Mouse (Mus musculus) limb, embryonic 14.5 days (tissue): ENCODE measurements around the gene Apoa4. TPM values are rescaled to one million over a fixed set of nuclear protein-coding genes. Genes with fewer than 3 reads are reported as not detected.

Experiments used
- ATAC-seq: fragments of 200-750 bp; cut with Nextera tagmentation; 2 replicates; pipeline ENCODE4 v1.8.0; 2017; ENCODE audit warnings: low read depth, moderate number of reproducible peaks, moderate TSS enrichment; ENCODE audit not compliant: low FRiP score
- DNase-seq: peaks from one replicate; pipeline ENCODE4 v3.0.0-alpha.2; 2015; ENCODE audit warnings: low spot score
- H3K27ac ChIP-seq: fragments of 300-500 bp; sonication (generic); replicated peaks from 2 replicates; pipeline ENCODE4 v1.5.1; 2014; ENCODE audit warnings: low read depth, mild to moderate bottlenecking, low read length, moderate library complexity, mixed read lengths
- H3K27me3 ChIP-seq: fragments of 300-500 bp; sonication (generic); 2 replicates; pipeline ENCODE4 v1.6.1; 2014; ENCODE audit warnings: low read length, mixed read lengths; ENCODE audit not compliant: control insufficient read depth, insufficient read depth
- H3K36me3 ChIP-seq: fragments of 300-500 bp; sonication (generic); 2 replicates; pipeline ENCODE4 v1.6.1; 2014; ENCODE audit warnings: mild to moderate bottlenecking, low read length, moderate library complexity, mixed read lengths; ENCODE audit not compliant: control insufficient read depth, insufficient read depth
- H3K4me1 ChIP-seq: fragments of 300-500 bp; sonication (generic); 2 replicates; pipeline ENCODE4 v1.6.1; 2014; ENCODE audit warnings: antibody characterized with exemption, low read length, mixed read lengths; ENCODE audit not compliant: control insufficient read depth, insufficient read depth
- H3K4me2 ChIP-seq: fragments of 300-500 bp; sonication (generic); replicated peaks from 2 replicates; pipeline ENCODE4 v1.6.1; 2014; ENCODE audit warnings: low read depth, mild to moderate bottlenecking, low read length, moderate library complexity; ENCODE audit not compliant: severe bottlenecking
- H3K4me3 ChIP-seq: fragments of 300-500 bp; sonication (generic); replicated peaks from 2 replicates; pipeline ENCODE4 v1.5.1; 2014; ENCODE audit warnings: low read length
- H3K9ac ChIP-seq: fragments of 300-500 bp; sonication (generic); 2 replicates; pipeline ENCODE4 v1.6.1; 2014; ENCODE audit warnings: mild to moderate bottlenecking, low read depth, low read length, moderate library complexity; ENCODE audit not compliant: severe bottlenecking
- H3K9me3 ChIP-seq: fragments of 300-500 bp; sonication (generic); 2 replicates; pipeline ENCODE4 v1.6.1; 2016; ENCODE audit warnings: low read length; ENCODE audit not compliant: control insufficient read depth
- POLR2A ChIP-seq: fragments of 200-500 bp; IDR thresholded peaks from 2 replicates; pipeline ENCODE4 v1.8.0; 2012; ENCODE audit warnings: inconsistent platforms, mild to moderate bottlenecking, moderate library complexity, borderline replicate concordance; ENCODE audit not compliant: insufficient read depth, insufficient read length; ENCODE audit errors: extremely low read depth
- WGBS: fragments of 180-500 bp; shearing (Covaris S2); extraction: QIAGEN DNeasy Blood & Tissue Kit; methylation state at CpG from one replicate; pipeline ENCODE4 v1.1.7; 2014; 5-methylcytosine and 5-hydroxymethylcytosine counted together
- polyA plus RNA-seq, 2 experiments: library from polyadenylated mRNA; depleted of rRNA in 1 of 2; stranded (reverse) in 1 of 2; unstranded in 1 of 2; fragments of >200 nt; fragmentation: Nextera tagmentation in 1 of 2; extraction: Ambion mirVana in 1 of 2; gene quantifications; 2 replicates each; pipeline versions ENCODE4 v1.2.1 to v1.2.3; 2012 to 2014

Gene Apoa4
- polyA plus RNA-seq, 2 experiments, result 1.4 TPM; not detected in 1

- H3K36me3 ChIP-seq, result peaks cover 54% of the 10 kb centered on the region
- no peak overlapping the region for H3K9ac ChIP-seq
- H3K27ac ChIP-seq, result no peak overlapping the region
- no peak overlapping the region for H3K4me2 ChIP-seq
- WGBS, result 91% methylated on average over 13 of the region's 13 CpGs
- TF ChIP-seq POLR2A, result no peak
- H3K4me3 ChIP-seq, result no peak overlapping the region
- DNase-seq (no peak), ATAC-seq (no peak)
- H3K27me3 ChIP-seq, result no peaks in the 10 kb centered on the region
- no peaks in the 10 kb centered on the region for H3K9me3 ChIP-seq
- no peaks in the 10 kb centered on the region for H3K4me1 ChIP-seq
Measured at GRCm38 (mm10) chr9:46216744-46217470, 23.6 kb upstream of the Apoa4 start.

DNA sequence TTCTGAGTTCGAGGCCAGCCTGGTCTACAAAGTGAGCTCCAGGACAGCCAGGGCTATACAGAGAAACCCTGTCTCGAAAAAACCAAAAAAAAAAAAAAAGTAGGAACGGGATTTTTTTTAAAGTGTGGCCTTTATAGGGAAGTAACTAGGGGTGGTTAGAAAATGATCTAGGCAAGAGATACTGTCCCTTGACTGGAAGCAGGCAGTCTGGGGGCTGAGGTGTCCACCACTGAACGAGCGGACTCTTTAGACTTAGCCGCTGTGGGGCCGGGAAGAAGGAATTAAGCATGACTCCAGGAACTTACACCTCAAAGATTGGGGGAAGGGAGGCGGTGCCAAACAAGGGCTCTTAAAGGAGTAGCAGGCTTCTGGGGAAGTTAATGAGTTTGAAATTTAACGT lies 22.3 kb upstream of the Apoa4 start:
- Histone ChIP-seq H3K9me3 (no peaks in the 10 kb centered on the region), H3K4me1 (no peaks in the 10 kb centered on the region), H3K27ac (no peak overlapping the region), H3K27me3 (no peaks in the 10 kb centered on the region), H3K4me3 (no peak overlapping the region), H3K4me2 (no peak overlapping the region), H3K9ac (no peak overlapping the region), H3K36me3 (peaks cover 52% of the 10 kb centered on the region)
- WGBS, result 61% methylated on average over 9 of the region's 9 CpGs
- ATAC-seq, result no peak
- DNase-seq, result no peak
- no peak for TF ChIP-seq POLR2A

DNA sequence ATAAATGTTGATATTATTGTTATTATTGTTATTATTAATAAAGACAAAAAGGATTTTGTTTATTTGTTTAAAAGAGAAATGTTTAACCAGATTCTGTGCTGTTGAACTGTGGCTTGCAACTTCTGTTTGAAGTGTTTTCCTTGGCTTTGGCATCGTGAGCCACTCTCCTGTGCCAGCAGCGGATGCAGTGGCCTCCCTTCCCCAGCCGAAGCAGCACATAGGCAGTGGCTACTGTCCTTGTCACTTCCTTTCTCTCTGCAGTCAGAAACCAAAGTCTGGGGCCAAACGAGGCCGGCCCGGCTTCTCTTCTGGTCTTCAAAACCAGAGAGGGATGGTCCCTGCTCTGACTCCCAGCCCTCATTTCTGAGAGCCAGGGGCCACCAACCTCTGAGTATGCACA lies 17.4 kb upstream of the Apoa4 start:
- DNase-seq, result no peak
- Histone ChIP-seq H3K27ac (no peak overlapping the region), H3K27me3 (no peaks in the 10 kb centered on the region), H3K36me3 (peaks cover 41% of the 10 kb centered on the region), H3K9ac (no peak overlapping the region), H3K4me1 (no peaks in the 10 kb centered on the region), H3K4me2 (no peak overlapping the region), H3K9me3 (no peaks in the 10 kb centered on the region), H3K4me3 (no peak overlapping the region)
- WGBS, result 83% methylated on average over 6 of the region's 6 CpGs
- ATAC-seq, result no peak
- no peak for TF ChIP-seq POLR2A

DNA sequence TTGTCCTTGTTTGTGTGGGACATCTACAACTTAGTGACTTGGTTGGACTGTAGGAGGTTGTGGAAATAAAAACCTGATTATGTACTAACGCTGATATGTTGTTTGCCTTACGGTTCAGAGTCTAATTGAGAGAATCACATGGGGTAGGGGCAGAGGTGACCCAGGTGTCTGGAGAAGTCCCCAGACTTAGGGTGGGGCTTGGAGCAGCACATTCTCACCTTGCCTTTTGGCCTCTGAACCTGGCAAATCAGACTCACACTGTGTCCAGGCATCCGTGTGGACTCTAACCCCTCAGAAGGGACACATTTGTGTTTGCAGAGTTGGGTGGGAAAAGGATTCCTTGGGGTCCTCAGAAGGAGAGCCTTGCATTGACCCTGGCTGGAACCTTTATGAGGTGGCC lies 16.4 kb upstream of the Apoa4 start:
- H3K4me2 ChIP-seq, result no peak overlapping the region
- DNase-seq (no peak), ATAC-seq (no peak)
- H3K4me1 ChIP-seq, result no peaks in the 10 kb centered on the region
- H3K9me3 ChIP-seq, result no peaks in the 10 kb centered on the region
- H3K27ac ChIP-seq, result no peak overlapping the region
- no peak overlapping the region for H3K4me3 ChIP-seq
- no peak overlapping the region for H3K9ac ChIP-seq
- H3K36me3 ChIP-seq, result peaks cover 39% of the 10 kb centered on the region
- no peak for TF ChIP-seq POLR2A
- 81% methylated on average over 3 of the region's 3 CpGs for WGBS
- no peaks in the 10 kb centered on the region for H3K27me3 ChIP-seq

- Histone ChIP-seq H3K27me3 (no peaks in the 10 kb centered on the region), H3K36me3 (peaks cover 31% of the 10 kb centered on the region), H3K27ac (no peak overlapping the region), H3K4me3 (no peak overlapping the region), H3K9me3 (no peaks in the 10 kb centered on the region), H3K4me1 (no peaks in the 10 kb centered on the region), H3K4me2 (no peak overlapping the region), H3K9ac (no peak overlapping the region)
- ATAC-seq (no peak), DNase-seq (no peak)
- TF ChIP-seq POLR2A, result no peak
- WGBS, result 70% methylated on average over 5 of the region's 5 CpGs
Measured at GRCm38 (mm10) chr9:46224945-46225660, 15.4 kb upstream of the Apoa4 start.
